Mouse (Mus musculus) liver, embryonic 16.5 days (tissue): Measurements from ENCODE around the gene Lin7a. TPM values are rescaled to one million over a fixed set of nuclear protein-coding genes. Genes with fewer than 3 reads are reported as not detected.

Experiments used
- ATAC-seq: fragments of 200-750 bp; cut with Nextera tagmentation; 2 replicates; pipeline ENCODE4 v1.8.0; 2017; ENCODE audit warnings: low read depth, mild to moderate bottlenecking, moderate number of reproducible peaks, moderate library complexity
- H3K27ac ChIP-seq: fragments of 300-500 bp; sonication (generic); 2 replicates; pipeline ENCODE4 v1.5.1; 2014; ENCODE audit warnings: mild to moderate bottlenecking, low read length
- H3K27me3 ChIP-seq: fragments of 300-500 bp; sonication (generic); 2 replicates; pipeline ENCODE4 v1.6.1; 2014; ENCODE audit warnings: low read depth, low read length, mixed read lengths; ENCODE audit not compliant: control insufficient read depth, insufficient read depth
- H3K36me3 ChIP-seq: fragments of 300-500 bp; sonication (generic); 2 replicates; pipeline ENCODE4 v1.6.1; 2014; ENCODE audit warnings: mild to moderate bottlenecking; ENCODE audit not compliant: control insufficient read depth, insufficient read depth
- H3K4me1 ChIP-seq: fragments of 300-500 bp; sonication (generic); 2 replicates; pipeline ENCODE4 v1.6.1; 2014; ENCODE audit warnings: low read depth, low read length, mixed read lengths; ENCODE audit not compliant: control insufficient read depth
- H3K4me2 ChIP-seq: fragments of 300-500 bp; sonication (generic); 2 replicates; pipeline ENCODE4 v1.6.1; 2014; ENCODE audit warnings: low read depth, low read length, mixed read lengths
- H3K4me3 ChIP-seq: fragments of 300-500 bp; sonication (generic); 2 replicates; pipeline ENCODE4 v1.5.1; 2014; ENCODE audit warnings: low read depth, mild to moderate bottlenecking, low read length
- H3K9ac ChIP-seq: fragments of 300-500 bp; sonication (generic); 2 replicates; pipeline ENCODE4 v1.6.1; 2014; ENCODE audit warnings: low read depth, low read length
- H3K9me3 ChIP-seq: fragments of 300-500 bp; sonication (generic); replicated peaks from 2 replicates; pipeline ENCODE4 v1.6.1; 2016; ENCODE audit warnings: low read length; ENCODE audit not compliant: control insufficient read depth
- WGBS: fragments of 180-500 bp; shearing (Covaris S2); extraction: QIAGEN DNeasy Blood & Tissue Kit; methylation state at CpG from one replicate; pipeline ENCODE4 v1.1.7; 2014; ENCODE audit not compliant: insufficient replicate concordance; 5-methylcytosine and 5-hydroxymethylcytosine counted together
- polyA plus RNA-seq: library from polyadenylated mRNA; unstranded; fragments of >200 nt; fragmentation: Nextera tagmentation; extraction: Ambion mirVana; gene quantifications from 2 replicates; pipeline ENCODE4 v1.2.1, GENCODE M21; 2015

Lin7a gene
- polyA plus RNA-seq, 1 experiment from 2014 or later, result 1.3 TPM

GRCm38 (mm10) chr10:107276647-107277046 lies 5.2 kb downstream of the Lin7a start:
- Histone ChIP-seq H3K4me3 (no peak overlapping the region), H3K27ac (no peak overlapping the region), H3K9me3 (no peaks in the 10 kb centered on the region), H3K36me3 (no peaks in the 10 kb centered on the region), H3K9ac (no peak overlapping the region), H3K27me3 (peaks cover 11% of the 10 kb centered on the region), H3K4me2 (no peak overlapping the region), H3K4me1 (no peaks in the 10 kb centered on the region)
- 62% methylated on average over 2 of the region's 2 CpGs for WGBS
- ATAC-seq, result no peak

- no peak overlapping the region for H3K27ac ChIP-seq
- H3K9me3 ChIP-seq, result no peaks in the 10 kb centered on the region
- no peak for ATAC-seq
- H3K4me3 ChIP-seq, result no peak overlapping the region
- no peaks in the 10 kb centered on the region for H3K4me1 ChIP-seq
- no peaks in the 10 kb centered on the region for H3K27me3 ChIP-seq
- H3K4me2 ChIP-seq, result no peak overlapping the region
- H3K9ac ChIP-seq, result no peak overlapping the region
- no peaks in the 10 kb centered on the region for H3K36me3 ChIP-seq
- 45% methylated on average over 7 of the region's 7 CpGs for WGBS
These were observed 22.6 kb downstream of the Lin7a start for GRCm38 (mm10) chr10:107293934-107294664.

- H3K4me2 ChIP-seq, result no peak overlapping the region
- H3K9me3 ChIP-seq, result no peaks in the 10 kb centered on the region
- H3K4me3 ChIP-seq, result no peak overlapping the region
- H3K27me3 ChIP-seq, result no peaks in the 10 kb centered on the region
- no peaks in the 10 kb centered on the region; the same call in 1 of the 2 replicates for H3K4me1 ChIP-seq
- ATAC-seq, result peak; percentile 62
- no peaks in the 10 kb centered on the region for H3K36me3 ChIP-seq
- H3K27ac ChIP-seq, result no peak overlapping the region
- H3K9ac ChIP-seq, result no peak overlapping the region
- WGBS, result 46% methylated on average over 2 of the region's 2 CpGs
These were observed 29.2 kb downstream of the Lin7a start for GRCm38 (mm10) chr10:107300587-107301248.

GRCm38 (mm10) chr10:107310964-107311490 lies 39.5 kb downstream of the Lin7a start:
- no peak overlapping the region for H3K4me2 ChIP-seq
- H3K36me3 ChIP-seq, result no peaks in the 10 kb centered on the region
- 51% methylated on average over 5 of the region's 5 CpGs for WGBS
- no peak overlapping the region for H3K9ac ChIP-seq
- H3K27me3 ChIP-seq, result no peaks in the 10 kb centered on the region
- H3K27ac ChIP-seq, result no peak overlapping the region
- ATAC-seq, result no peak
- no peaks in the 10 kb centered on the region; the same call in 1 of the 2 replicates for H3K4me1 ChIP-seq
- no peak overlapping the region for H3K4me3 ChIP-seq
- H3K9me3 ChIP-seq, result no peaks in the 10 kb centered on the region

- Histone ChIP-seq H3K27ac (peak overlapping the region; percentile 74), H3K27me3 (no peaks in the 10 kb centered on the region), H3K4me1 (no peaks in the 10 kb centered on the region; the same call in 1 of the 2 replicates), H3K4me2 (peak overlapping the region; percentile 7; the same call in 1 of the 2 replicates), H3K4me3 (no peak overlapping the region), H3K36me3 (no peaks in the 10 kb centered on the region), H3K9me3 (no peaks in the 10 kb centered on the region), H3K9ac (no peak overlapping the region)
- peak; percentile 72 for ATAC-seq
- 64% methylated on average over 4 of the region's 4 CpGs for WGBS
These were observed 41.1 kb downstream of the Lin7a start for GRCm38 (mm10) chr10:107312609-107313008.

GRCm38 (mm10) chr10:107313395-107313794 lies 41.9 kb downstream of the Lin7a start:
- no peak overlapping the region for H3K9ac ChIP-seq
- no peak overlapping the region for H3K4me2 ChIP-seq
- WGBS, result 40% methylated on average over 3 of the region's 3 CpGs
- no peaks in the 10 kb centered on the region for H3K36me3 ChIP-seq
- H3K9me3 ChIP-seq, result no peaks in the 10 kb centered on the region
- H3K27ac ChIP-seq, result peak overlapping the region; percentile 74
- H3K4me3 ChIP-seq, result no peak overlapping the region
- ATAC-seq, result peak; percentile 72
- no peaks in the 10 kb centered on the region; the same call in 1 of the 2 replicates for H3K4me1 ChIP-seq
- H3K27me3 ChIP-seq, result no peaks in the 10 kb centered on the region

GRCm38 (mm10) chr10:107315251-107315650 lies 43.8 kb downstream of the Lin7a start:
- Histone ChIP-seq H3K36me3 (no peaks in the 10 kb centered on the region), H3K4me3 (no peak overlapping the region), H3K27ac (no peak overlapping the region), H3K27me3 (no peaks in the 10 kb centered on the region), H3K9me3 (no peaks in the 10 kb centered on the region), H3K4me2 (no peak overlapping the region), H3K4me1 (no peaks in the 10 kb centered on the region; the same call in 1 of the 2 replicates), H3K9ac (no peak overlapping the region)
- no peak for ATAC-seq

- Histone ChIP-seq H3K9ac (no peak overlapping the region), H3K4me1 (no peaks in the 10 kb centered on the region; the same call in 1 of the 2 replicates), H3K36me3 (no peaks in the 10 kb centered on the region), H3K27ac (no peak overlapping the region), H3K9me3 (no peaks in the 10 kb centered on the region), H3K4me3 (no peak overlapping the region), H3K27me3 (no peaks in the 10 kb centered on the region), H3K4me2 (no peak overlapping the region)
- WGBS, result 51% methylated on average over 5 of the region's 5 CpGs
- ATAC-seq, result no peak
These were observed 44.2 kb downstream of the Lin7a start for GRCm38 (mm10) chr10:107315681-107316080.

GRCm38 (mm10) chr10:107316100-107316499 lies 44.6 kb downstream of the Lin7a start:
- no peaks in the 10 kb centered on the region; the same call in 1 of the 2 replicates for H3K4me1 ChIP-seq
- ATAC-seq, result peak; percentile 79
- H3K9ac ChIP-seq, result no peak overlapping the region
- no peak overlapping the region for H3K4me3 ChIP-seq
- no peaks in the 10 kb centered on the region for H3K36me3 ChIP-seq
- H3K9me3 ChIP-seq, result no peaks in the 10 kb centered on the region
- 43% methylated on average over 2 of the region's 2 CpGs for WGBS
- H3K27ac ChIP-seq, result peak overlapping the region; percentile 53
- H3K27me3 ChIP-seq, result no peaks in the 10 kb centered on the region
- H3K4me2 ChIP-seq, result no peak overlapping the region
